Mouse (Mus musculus): ENCODE data around the gene Gm11099. TPM values are rescaled to one million over a fixed set of nuclear protein-coding genes. Genes with fewer than 3 reads are reported as not detected.

Gene Gm11099
- total and polyA plus RNA-seq, 3 experiments: not detected

DNA sequence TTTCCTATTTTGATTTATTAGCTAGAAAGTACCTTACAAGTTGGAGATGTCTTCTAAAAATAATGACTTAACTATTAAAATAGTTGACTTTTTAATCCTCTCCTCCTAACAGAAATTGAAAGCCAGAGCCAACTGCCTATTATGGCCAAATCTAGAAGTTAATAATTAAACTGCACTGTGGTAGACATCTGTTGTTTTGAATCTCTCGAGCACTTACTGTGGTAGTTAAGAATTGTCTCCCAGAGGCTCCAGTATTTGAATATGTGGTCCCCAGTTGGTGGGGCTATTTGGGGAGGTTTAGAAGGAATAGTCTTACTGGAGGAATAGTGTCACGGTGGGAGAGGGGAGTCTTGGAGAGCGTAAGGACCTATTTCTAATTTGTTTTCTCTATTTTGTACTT lies 18.2 kb upstream of the Gm11099 start:
- Histone ChIP-seq H3K36me3 (ENCODE audit: control insufficient read depth, insufficient read depth, low read length) (no peaks in the 10 kb centered on the region), H3K4me3 (no peak overlapping the region), H3K4me1 (ENCODE audit: control insufficient read depth, insufficient read depth, low read length) (no peaks in the 10 kb centered on the region), H3K9ac (ENCODE audit: low read depth, low read length) (no peak overlapping the region), H3K27me3 (ENCODE audit: control insufficient read depth, insufficient read depth, low read length) (no peaks in the 10 kb centered on the region), H3K27ac (no peak overlapping the region), H3K79me2 (replicated peaks; ENCODE audit: control insufficient read depth, insufficient read depth, low read length) (no peaks in the 10 kb centered on the region)
- WGBS: 88% methylated on average over 3 of the region's 3 CpGs
- DNase-seq: no peak
- intact Hi-C loops (cut with DNase I): no loop called here
- TF ChIP-seq POLR2A (IDR thresholded peaks at IDR 0.05; ENCODE audit: insufficient read depth, low read depth, low read length): no peak
- no peak for TF ChIP-seq EP300 (IDR thresholded peaks at IDR 0.05; ENCODE audit: insufficient read depth, low read depth, low read length)
- no peak for TF ChIP-seq CTCF (IDR thresholded peaks at IDR 0.05)

GRCm38 (mm10) chr2:58842443-58842842 lies 16.8 kb upstream of the Gm11099 start:
- no peak overlapping the region for H3K4me3 ChIP-seq
- WGBS: 73% methylated on average over 4 of the region's 4 CpGs
- intact Hi-C loops (cut with DNase I): no loop called here
- no peaks in the 10 kb centered on the region for H3K79me2 ChIP-seq (replicated peaks; ENCODE audit: control insufficient read depth, insufficient read depth, low read length)
- H3K36me3 ChIP-seq (ENCODE audit: control insufficient read depth, insufficient read depth, low read length): no peaks in the 10 kb centered on the region
- no peak overlapping the region for H3K27ac ChIP-seq
- no peak for DNase-seq
- no peak for TF ChIP-seq CTCF (IDR thresholded peaks at IDR 0.05)
- H3K4me1 ChIP-seq (ENCODE audit: control insufficient read depth, insufficient read depth, low read length): no peaks in the 10 kb centered on the region
- H3K27me3 ChIP-seq (ENCODE audit: control insufficient read depth, insufficient read depth, low read length): no peaks in the 10 kb centered on the region
- no peak overlapping the region for H3K9ac ChIP-seq (ENCODE audit: low read depth, low read length)

DNA sequence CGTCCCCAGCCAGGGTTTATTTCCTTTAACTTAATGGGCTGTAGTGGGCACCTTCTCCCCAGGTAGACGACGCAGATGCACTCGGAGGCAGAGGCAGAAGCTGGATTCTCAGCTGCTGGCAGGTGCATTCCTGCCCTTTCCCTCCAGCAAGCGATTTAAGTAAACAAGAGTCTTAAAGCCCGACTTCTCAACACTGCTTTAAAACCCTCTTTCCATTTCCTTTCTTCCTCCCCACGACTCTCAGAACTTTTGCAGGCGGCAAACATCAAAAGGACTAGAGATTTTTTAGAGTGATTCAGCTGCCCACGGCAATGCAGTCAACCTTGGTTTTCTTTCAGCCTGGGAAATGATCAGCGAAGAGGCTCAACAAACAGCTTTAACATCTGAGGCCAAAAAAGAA lies 14.7 kb upstream of the Gm11099 start:
- no peak overlapping the region for H3K4me3 ChIP-seq
- H3K79me2 ChIP-seq (replicated peaks; ENCODE audit: control insufficient read depth, insufficient read depth, low read length): no peaks in the 10 kb centered on the region
- H3K27me3 ChIP-seq (ENCODE audit: control insufficient read depth, insufficient read depth, low read length): no peaks in the 10 kb centered on the region
- H3K36me3 ChIP-seq (ENCODE audit: control insufficient read depth, insufficient read depth, low read length): no peaks in the 10 kb centered on the region
- TF ChIP-seq EP300 (IDR thresholded peaks at IDR 0.05; ENCODE audit: insufficient read depth, low read depth, low read length) (no peak), POLR2A (IDR thresholded peaks at IDR 0.05; ENCODE audit: insufficient read depth, low read depth, low read length) (no peak), CTCF (IDR thresholded peaks at IDR 0.05) (no peak)
- no peak overlapping the region for H3K9ac ChIP-seq (ENCODE audit: low read depth, low read length)
- H3K4me1 ChIP-seq (ENCODE audit: control insufficient read depth, insufficient read depth, low read length): no peaks in the 10 kb centered on the region
- intact Hi-C loops (cut with DNase I): no loop called here
- WGBS: 40% methylated on average over 10 of the region's 10 CpGs
- H3K27ac ChIP-seq: no peak overlapping the region
- no peak for DNase-seq

DNA sequence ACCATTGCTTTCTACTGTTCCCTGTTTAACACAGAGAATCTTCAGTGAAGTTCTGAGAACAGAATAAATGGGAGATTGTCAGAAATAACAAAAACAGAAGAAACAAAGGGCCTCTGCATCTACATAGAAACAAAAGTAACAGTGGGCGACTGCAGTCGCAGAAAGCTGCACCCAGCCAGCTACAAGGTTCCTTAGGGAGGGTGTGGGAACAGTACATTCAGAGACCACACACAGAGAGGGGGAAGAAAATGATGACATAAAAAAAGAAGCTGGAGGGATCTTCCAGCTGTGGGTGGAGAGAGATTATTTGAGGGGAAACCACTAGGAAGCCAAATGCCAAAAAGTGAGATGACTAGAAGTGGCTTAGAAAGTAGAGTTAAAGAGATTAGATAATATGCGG lies 20.6 kb downstream of the Gm11099 start:
- WGBS: 54% methylated on average over 3 of the region's 3 CpGs
- no peaks in the 10 kb centered on the region for H3K36me3 ChIP-seq (ENCODE audit: control insufficient read depth, insufficient read depth, low read length)
- no peak overlapping the region for H3K4me3 ChIP-seq
- no peaks in the 10 kb centered on the region for H3K79me2 ChIP-seq (replicated peaks; ENCODE audit: control insufficient read depth, insufficient read depth, low read length)
- H3K27ac ChIP-seq: no peak overlapping the region
- H3K9ac ChIP-seq (ENCODE audit: low read depth, low read length): no peak overlapping the region
- TF ChIP-seq CTCF (IDR thresholded peaks at IDR 0.05) (no peak), EP300 (IDR thresholded peaks at IDR 0.05; ENCODE audit: insufficient read depth, low read depth, low read length) (no peak), POLR2A (IDR thresholded peaks at IDR 0.05; ENCODE audit: insufficient read depth, low read depth, low read length) (no peak)
- DNase-seq: no peak
- no peaks in the 10 kb centered on the region for H3K4me1 ChIP-seq (ENCODE audit: control insufficient read depth, insufficient read depth, low read length)
- H3K27me3 ChIP-seq (ENCODE audit: control insufficient read depth, insufficient read depth, low read length): no peaks in the 10 kb centered on the region; the same call in 1 of the 2 replicates
- intact Hi-C loops (cut with DNase I): no loop called here

DNA sequence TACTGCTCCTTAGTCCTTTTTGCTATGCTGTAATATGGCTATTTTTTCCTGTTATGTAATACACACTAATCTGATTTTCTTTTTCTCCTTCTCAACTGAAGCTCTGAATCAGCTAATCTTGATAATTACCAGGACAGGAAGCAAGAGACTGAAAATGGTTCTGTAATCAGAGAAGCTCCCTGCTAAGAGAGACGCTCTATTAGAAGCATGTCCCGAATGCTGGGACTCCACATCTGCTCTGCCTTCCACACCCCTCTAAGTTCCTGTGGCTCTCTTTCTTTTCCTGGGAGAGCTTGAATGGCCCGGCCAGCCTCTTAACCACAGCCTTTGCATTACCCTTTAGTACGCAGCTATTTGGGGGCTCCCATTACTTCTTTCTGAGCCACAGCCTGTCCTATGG lies 45.8 kb downstream of the Gm11099 start:
- intact Hi-C loops (cut with DNase I): no loop called here
- no peak overlapping the region for H3K9ac ChIP-seq (ENCODE audit: low read depth, low read length)
- no peaks in the 10 kb centered on the region for H3K36me3 ChIP-seq (ENCODE audit: control insufficient read depth, insufficient read depth, low read length)
- no peak for DNase-seq
- H3K27ac ChIP-seq: no peak overlapping the region
- 61% methylated on average over 4 of the region's 4 CpGs for WGBS
- TF ChIP-seq CTCF (IDR thresholded peaks at IDR 0.05) (no peak), POLR2A (IDR thresholded peaks at IDR 0.05; ENCODE audit: insufficient read depth, low read depth, low read length) (no peak), EP300 (IDR thresholded peaks at IDR 0.05; ENCODE audit: insufficient read depth, low read depth, low read length) (no peak)
- H3K4me1 ChIP-seq (ENCODE audit: control insufficient read depth, insufficient read depth, low read length): peaks cover 1% of the 10 kb centered on the region
- no peaks in the 10 kb centered on the region for H3K79me2 ChIP-seq (replicated peaks; ENCODE audit: control insufficient read depth, insufficient read depth, low read length)
- H3K4me3 ChIP-seq: no peak overlapping the region
- no peaks in the 10 kb centered on the region for H3K27me3 ChIP-seq (ENCODE audit: control insufficient read depth, insufficient read depth, low read length)

- Histone ChIP-seq H3K36me3 (ENCODE audit: control insufficient read depth, insufficient read depth, low read length) (no peaks in the 10 kb centered on the region), H3K27me3 (ENCODE audit: control insufficient read depth, insufficient read depth, low read length) (no peaks in the 10 kb centered on the region), H3K27ac (no peak overlapping the region), H3K4me1 (ENCODE audit: control insufficient read depth, insufficient read depth, low read length) (peaks cover 1% of the 10 kb centered on the region), H3K79me2 (replicated peaks; ENCODE audit: control insufficient read depth, insufficient read depth, low read length) (no peaks in the 10 kb centered on the region), H3K9ac (ENCODE audit: low read depth, low read length) (no peak overlapping the region), H3K4me3 (peak overlapping the region; percentile 12; the same call in 1 of the 2 replicates)
- TF ChIP-seq CTCF (IDR thresholded peaks at IDR 0.05) (no peak), EP300 (IDR thresholded peaks at IDR 0.05; ENCODE audit: insufficient read depth, low read depth, low read length) (no peak), POLR2A (IDR thresholded peaks at IDR 0.05; ENCODE audit: insufficient read depth, low read depth, low read length) (no peak)
- 13% methylated on average over 14 of the region's 14 CpGs for WGBS
- DNase-seq: peak in 1 of 2 experiments; percentile 10
- intact Hi-C loops (cut with DNase I): no loop called here
Measured at GRCm38 (mm10) chr2:58906814-58907516, 47.7 kb downstream of the Gm11099 start.

All from heart, adult 2 months (tissue).